Mouse (Mus musculus) spleen, adult 18-20 months (tissue): ENCODE measurements around the gene Olfr1419.
A peak's percentile ranks its signal among the peaks of the same experiment; 100 is the strongest.
"Not testable (repeated sequence)": the region's sequence is repeated elsewhere in the genome, so short reads cannot be mapped to it uniquely, and the experiment has no call there.

Experiments used
- DNase-seq, 2 experiments: peaks; one replicate each; pipeline ENCODE4 v3.0.0; 2022; ENCODE audit warnings: mixed read lengths in 2 of 2

The Olfr1419 gene

GRCm38 (mm10) chr19:11875006-11875405, at the start of gene Olfr1419:
TSS of gene Olfr1419 (minus strand) at chr19:11875106.
- no peak for DNase-seq

GRCm38 (mm10) chr19:11922515-11922914, 47.6 kb upstream of the Olfr1419 start:
- not testable (repeated sequence) for DNase-seq

GRCm38 (mm10) chr19:11922068-11922467, 47.2 kb upstream of the Olfr1419 start:
- no peak for DNase-seq

GRCm38 (mm10) chr19:11915804-11916203, 40.9 kb upstream of the Olfr1419 start:
- no peak for DNase-seq

GRCm38 (mm10) chr19:11912533-11913121, 37.7 kb upstream of the Olfr1419 start:
- peak; percentile 44 to 53 for DNase-seq

GRCm38 (mm10) chr19:11912037-11912532, 37.2 kb upstream of the Olfr1419 start, which contains the start of gene Patl1:
TSS of gene Patl1 (plus strand) at chr19:11912399.
- peak; percentile 94 to 96 for DNase-seq

- no peak for DNase-seq
Observed at GRCm38 (mm10) chr19:11911603-11912002, 36.7 kb upstream of the Olfr1419 start.

GRCm38 (mm10) chr19:11911021-11911420, 36.1 kb upstream of the Olfr1419 start:
- DNase-seq: no peak

- DNase-seq: no peak
Observed at GRCm38 (mm10) chr19:11886265-11886664, 11.4 kb upstream of the Olfr1419 start, which contains the start of gene Olfr1420. TSS of gene Olfr1420 (plus strand) at chr19:11886565.

GRCm38 (mm10) chr19:11878404-11878803, 3.5 kb upstream of the Olfr1419 start:
- DNase-seq: not testable (repeated sequence)

- no peak for DNase-seq
Observed at GRCm38 (mm10) chr19:11867837-11868236, 7.1 kb downstream of the Olfr1419 start.

GRCm38 (mm10) chr19:11860966-11861365, 13.9 kb downstream of the Olfr1419 start, which contains the start of gene Olfr1418:
TSS of gene Olfr1418 (minus strand) at chr19:11861066.
- no peak for DNase-seq

- no peak for DNase-seq
Observed at GRCm38 (mm10) chr19:11856506-11856905, 18.4 kb downstream of the Olfr1419 start.

GRCm38 (mm10) chr19:11854821-11855220, 20.1 kb downstream of the Olfr1419 start:
- no peak for DNase-seq

- no peak for DNase-seq
Observed at GRCm38 (mm10) chr19:11852652-11853051, 22.3 kb downstream of the Olfr1419 start.

- DNase-seq: no peak
Observed at GRCm38 (mm10) chr19:11846333-11846732, 28.6 kb downstream of the Olfr1419 start.

GRCm38 (mm10) chr19:11839119-11839518, 35.8 kb downstream of the Olfr1419 start, which contains the start of gene Olfr1417:
TSS of gene Olfr1417 (minus strand) at chr19:11839219.
- DNase-seq: no peak

GRCm38 (mm10) chr19:11823346-11824065, 51.4 kb downstream of the Olfr1419 start:
- DNase-seq: no peak

GRCm38 (mm10) chr19:11820211-11820610, 54.7 kb downstream of the Olfr1419 start:
- DNase-seq: no peak

- peak; percentile 53 to 75 for DNase-seq
Observed at GRCm38 (mm10) chr19:11819800-11820199, 55.1 kb downstream of the Olfr1419 start.

- no peak for DNase-seq
Observed at GRCm38 (mm10) chr19:11819143-11819700, 55.7 kb downstream of the Olfr1419 start, which contains the start of gene Stx3. TSS of gene Stx3 (minus strand) at chr19:11819403.
